Comparison of ENCODE assay signal across 16 mouse cellular contexts in genomic region chr1:134289598-134290099, GRCm38 (mm10). TPM values are rescaled to one million over a fixed set of nuclear protein-coding genes. Genes with fewer than 3 reads are reported as not detected.
DNase-seq lines count a peak whose midpoint lies in the region; ATAC-seq and TF ChIP-seq lines count a peak whose summit lies in the region.
"Had no signal": no experiment of that assay in that cellular context is flagged by ENCODE, and none has a peak within 500 bp of the region (broad histone marks: within the 10 kb centered on the region; RNA-seq: fewer than 3 reads in every experiment).

Gene Myog, plus strand, starts transcription at chr1:134289989.

- H3K9me3 ChIP-seq in kidney, embryonic 14.5 days (ENCODE audit: control insufficient read depth, low read length): no peaks in the 10 kb centered on the region
- no peaks in the 10 kb centered on the region for H3K9me3 ChIP-seq in embryonic facial prominence, embryonic 11.5 days (replicated peaks; ENCODE audit: control insufficient read depth, low read length)

- TF ChIP-seq POLR2A in kidney, adult 2 months (IDR thresholded peaks at IDR 0.05; ENCODE audit: low read depth, low read length): no peak

- DNase-seq in kidney, adult 2 months: no peak
- peak; percentile 48 for DNase-seq in embryonic facial prominence, embryonic 11.5 days (ENCODE audit: low spot score)
- DNase-seq in gastrocnemius, postnatal 4 days (ENCODE audit: low spot score in 2 of 2): peak in 1 of 2 experiments; percentile 49
- DNase-seq in kidney, postnatal 4 days: no peak
- no peak for DNase-seq in kidney, adult 9 months
- DNase-seq: cerebellum, adult 11-12 months; heart, postnatal 10 days; lung, adult 2 months; right cerebral cortex, postnatal 25 days had no signal

- H3K36me3 ChIP-seq in kidney, embryonic 14.5 days (ENCODE audit: control insufficient read depth, insufficient read depth, low read length): no peaks in the 10 kb centered on the region
- H3K36me3 ChIP-seq in kidney, adult 2 months (ENCODE audit: control insufficient read depth, insufficient read depth, low read length): no peaks in the 10 kb centered on the region
- H3K36me3 ChIP-seq in C2C12 (ENCODE audit: control insufficient read depth, insufficient read depth): no peaks in the 10 kb centered on the region
- H3K36me3 ChIP-seq in embryonic facial prominence, embryonic 11.5 days (replicated peaks; ENCODE audit: control insufficient read depth, insufficient read depth, low read depth, low read length): no peaks in the 10 kb centered on the region

- H3K9ac ChIP-seq in kidney, embryonic 14.5 days (ENCODE audit: low read depth, low read length): no peak within 1 kb of the TSS
- no peak within 1 kb of the TSS; the same call in 1 of the 2 replicates for H3K9ac ChIP-seq in embryonic facial prominence, embryonic 11.5 days (replicated peaks; ENCODE audit: low read length)

- H3K4me3 ChIP-seq in kidney, embryonic 14.5 days (ENCODE audit: low read length): no peak within 1 kb of the TSS
- no peak within 1 kb of the TSS for H3K4me3 ChIP-seq in kidney, adult 2 months (ENCODE audit: insufficient read depth, low read depth, low read length)
- no peak within 1 kb of the TSS for H3K4me3 ChIP-seq in C2C12 (ENCODE audit: insufficient read depth, poor library complexity, severe bottlenecking)
- no peak within 1 kb of the TSS for H3K4me3 ChIP-seq in embryonic facial prominence, embryonic 11.5 days (ENCODE audit: low read depth, low read length)

- H3K27ac ChIP-seq in kidney, embryonic 14.5 days (ENCODE audit: low read depth, low read length): no peak within 1 kb of the TSS
- no peak within 1 kb of the TSS for H3K27ac ChIP-seq in kidney, adult 2 months (ENCODE audit: insufficient read depth, low read depth, low read length)
- H3K27ac ChIP-seq in embryonic facial prominence, embryonic 11.5 days (replicated peaks; ENCODE audit: low read depth, low read length): no peak within 1 kb of the TSS

- H3K79me3 ChIP-seq in C2C12 (ENCODE audit: low read depth): no peaks in the 10 kb centered on the region

- H3K27me3 ChIP-seq in kidney, embryonic 14.5 days (ENCODE audit: control insufficient read depth, insufficient read depth, low read length): no peaks in the 10 kb centered on the region
- no peaks in the 10 kb centered on the region for H3K27me3 ChIP-seq in kidney, adult 2 months (replicated peaks; ENCODE audit: control insufficient read depth, insufficient read depth, low read length)
- no peaks in the 10 kb centered on the region for H3K27me3 ChIP-seq in C2C12 (ENCODE audit: control insufficient read depth, insufficient read depth, insufficient read length)
- H3K27me3 ChIP-seq in embryonic facial prominence, embryonic 11.5 days (ENCODE audit: control insufficient read depth, insufficient read depth, low read length): no peaks in the 10 kb centered on the region

- peak; percentile 51 for ATAC-seq in kidney, embryonic 14.5 days (ENCODE audit: low FRiP score, low TSS enrichment)
- peak; percentile 66 for ATAC-seq in embryonic facial prominence, embryonic 11.5 days (replicated peaks; ENCODE audit: insufficient number of reproducible peaks, low FRiP score, low TSS enrichment, low read depth)
- ATAC-seq in CD4-positive, CD25-positive, alpha-beta regulatory T cell, adult 4 months: no peak
- ATAC-seq: forebrain, embryonic 16.5 days had no signal

- H3K4me1 ChIP-seq in kidney, embryonic 14.5 days (ENCODE audit: control insufficient read depth, insufficient read depth, low read length): no peaks in the 10 kb centered on the region
- no peaks in the 10 kb centered on the region; the same call in 1 of the 2 replicates for H3K4me1 ChIP-seq in kidney, adult 2 months (ENCODE audit: control insufficient read depth, insufficient read depth, low read length)
- peaks cover 10% of the 10 kb centered on the region for H3K4me1 ChIP-seq in embryonic facial prominence, embryonic 11.5 days (ENCODE audit: control insufficient read depth, insufficient read depth, low read length)

- WGBS in kidney, embryonic 14.5 days: 25% methylated on average over 11 of the region's 11 CpGs
- 64% methylated on average over 11 of the region's 11 CpGs for WGBS in kidney, adult 2 months
- WGBS in embryonic facial prominence, embryonic 11.5 days: 17% methylated on average over 11 of the region's 11 CpGs

- no peak within 1 kb of the TSS for H3K4me2 ChIP-seq in kidney, embryonic 14.5 days (replicated peaks; ENCODE audit: low read depth, low read length)
- H3K4me2 ChIP-seq in embryonic facial prominence, embryonic 11.5 days (ENCODE audit: low read depth, low read length): no peak within 1 kb of the TSS

- no peaks in the 10 kb centered on the region for H3K79me2 ChIP-seq in C2C12 (ENCODE audit: control insufficient read depth, insufficient read depth)

- H3ac ChIP-seq in C2C12 (ENCODE audit: control insufficient read depth, insufficient read length, low read depth): no peak within 1 kb of the TSS

- no peak for TF ChIP-seq CTCF in kidney, adult 2 months (conservative IDR thresholded peaks at IDR 0.05; ENCODE audit: insufficient read depth, insufficient read length, low read depth, low read length)
- no peak for TF ChIP-seq CTCF in C2C12 (IDR thresholded peaks at IDR 0.05; ENCODE audit: control insufficient read depth, insufficient read depth, insufficient read length)

TF ChIP-seq in C2C12, 6 proteins besides CTCF, POLR2A, EP300 and RAD21:
- TF ChIP-seq USF1 (IDR thresholded peaks at IDR 0.05; ENCODE audit: low read depth) (no peak), MYOD1 (IDR thresholded peaks at IDR 0.05; ENCODE audit: control insufficient read depth, insufficient read length, low read depth) (no peak)

RNA-seq across cellular contexts. Expression of gene Myog, which starts in this region (rescaled TPM):
- 0.97 and 1.4 TPM in 2 replicates for polyA plus RNA-seq in kidney, embryonic 14.5 days (2014; fragmentation: Nextera tagmentation; extraction: Ambion mirVana)
- 0.09 TPM in 1 of 2 replicates, not detected in the other for polyA plus RNA-seq in kidney, adult 2 months (2012; rRNA removed)
- polyA plus RNA-seq in C2C12 (2012; fragmentation: generic; extraction: Trizol): 22.0 TPM
- polyA plus RNA-seq in embryonic facial prominence, embryonic 11.5 days (2014; fragmentation: Nextera tagmentation; extraction: Ambion mirVana): 15.2 and 19.8 TPM in 2 replicates
- total RNA-seq in gastrocnemius, postnatal 4 days (2021): 100 to 1,000 TPM; 212 to 220 TPM
- not detected for polyA plus RNA-seq in CD4-positive, CD25-positive, alpha-beta regulatory T cell, adult 4 months (2017; shearing (Covaris generic))
- total RNA-seq: heart, postnatal 10 days; left cerebral cortex, postnatal 25 days; megakaryocyte, adult 5-6 weeks had no signal
- polyA plus RNA-seq: forebrain, embryonic 16.5 days; intestine, embryonic 14.5 days had no signal
